Mouse (Mus musculus) erythroblast, embryonic 14.5 days (primary cell): ENCODE measurements around the gene Ccdc83.

Experiments
- GATA1 ChIP-seq: IDR thresholded peaks from 2 replicates; pipeline ENCODE4 v1.6.1; 2012; ENCODE audit warnings: low read length, inconsistent platforms, mixed read lengths
- TAL1 ChIP-seq: IDR thresholded peaks from 3 replicates; pipeline ENCODE4 v1.6.1; 2012; ENCODE audit warnings: low read length, inconsistent platforms, mixed read lengths

- TF ChIP-seq GATA1 (no peak), TAL1 (no peak)
Measured at GRCm38 (mm10) chr7:90200251-90200650, 65.3 kb downstream of the Ccdc83 start.
